Comparison of ENCODE assay signal across 10 mouse cellular contexts in genomic region chr4:23913396-23913795, GRCm38 (mm10).
DNase-seq lines count a peak whose midpoint lies in the region; ATAC-seq and TF ChIP-seq lines count a peak whose summit lies in the region.
"Had no signal": no experiment of that assay in that cellular context is flagged by ENCODE, and none has a peak within 500 bp of the region (broad histone marks: within the 10 kb centered on the region; RNA-seq: fewer than 3 reads in every experiment).

No protein-coding gene starts in this region.

- H3K4me2 ChIP-seq in forebrain, embryonic 15.5 days (replicated peaks) = no peak overlapping the region

- H3K27ac ChIP-seq in ES-Bruce4 (ENCODE audit: insufficient read depth, low read length) = no peak overlapping the region
- no peak overlapping the region for H3K27ac ChIP-seq in forebrain, embryonic 15.5 days (replicated peaks)
- H3K27ac ChIP-seq in midbrain, embryonic 10.5 days (replicated peaks) = no peak overlapping the region

- TF ChIP-seq CTCF in ES-Bruce4 (IDR thresholded peaks at IDR 0.05; ENCODE audit: low read depth, low read length) = peak; percentile 28

- DNase-seq in 416B (ENCODE audit: low read depth) (peak; percentile 1), adipocyte (ENCODE audit: low spot score) (no peak)
- DNase-seq in midbrain, embryonic 10.5 days (ENCODE audit: low spot score) = peak; percentile 50
- no peak for DNase-seq in cerebellum, adult 9-11 months
- no peak for DNase-seq in adrenal gland, adult 18-20 months (ENCODE audit: low spot score in 2 of 2)
- DNase-seq: thymus, postnatal 4 days had no signal

- TF ChIP-seq EP300 in ES-Bruce4 (IDR thresholded peaks at IDR 0.05; ENCODE audit: insufficient read depth, low read depth, low read length) = no peak

- 4% methylated on average over 4 of the region's 4 CpGs for WGBS in forebrain, embryonic 15.5 days
- 10% methylated on average over 4 of the region's 4 CpGs for WGBS in midbrain, embryonic 10.5 days

- H3K27me3 ChIP-seq in ES-Bruce4 (ENCODE audit: control insufficient read depth, insufficient read depth, low read length, poor library complexity, severe bottlenecking) = no peaks in the 10 kb centered on the region
- no peaks in the 10 kb centered on the region for H3K27me3 ChIP-seq in forebrain, embryonic 15.5 days
- H3K27me3 ChIP-seq in midbrain, embryonic 10.5 days (ENCODE audit: low read depth, poor library complexity, severe bottlenecking) = no peaks in the 10 kb centered on the region

- TF ChIP-seq POLR2A in ES-Bruce4 (IDR thresholded peaks at IDR 0.05; ENCODE audit: insufficient read depth, low read length) = no peak

- no peak overlapping the region for H3K4me3 ChIP-seq in ES-Bruce4 (ENCODE audit: low read depth, low read length)
- no peak overlapping the region for H3K4me3 ChIP-seq in forebrain, embryonic 15.5 days
- H3K4me3 ChIP-seq in midbrain, embryonic 10.5 days = no peak overlapping the region
- H3K4me3 ChIP-seq: myocyte had no signal

- no peaks in the 10 kb centered on the region for H3K9me3 ChIP-seq in ES-Bruce4 (replicated peaks; ENCODE audit: control insufficient read depth, insufficient read depth, low read length, poor library complexity, severe bottlenecking)
- no peaks in the 10 kb centered on the region for H3K9me3 ChIP-seq in forebrain, embryonic 15.5 days
- H3K9me3 ChIP-seq in midbrain, embryonic 10.5 days (replicated peaks) = no peaks in the 10 kb centered on the region

- no peaks in the 10 kb centered on the region for H3K36me3 ChIP-seq in ES-Bruce4 (ENCODE audit: control insufficient read depth, insufficient read depth, low read length, poor library complexity, severe bottlenecking)
- H3K36me3 ChIP-seq in forebrain, embryonic 15.5 days = no peaks in the 10 kb centered on the region
- no peaks in the 10 kb centered on the region for H3K36me3 ChIP-seq in midbrain, embryonic 10.5 days

- ATAC-seq in forebrain, embryonic 15.5 days (replicated peaks) = peak; percentile 97
- ATAC-seq in megakaryocyte-erythroid progenitor cell, adult 5-6 weeks (replicated peaks; ENCODE audit: low FRiP score, low TSS enrichment, poor library complexity, severe bottlenecking) = no peak

- H3K4me1 ChIP-seq in ES-Bruce4 (ENCODE audit: control insufficient read depth, insufficient read depth, low read length) = no peaks in the 10 kb centered on the region
- peaks cover 8% of the 10 kb centered on the region for H3K4me1 ChIP-seq in forebrain, embryonic 15.5 days
- H3K4me1 ChIP-seq in midbrain, embryonic 10.5 days = peaks cover 24% of the 10 kb centered on the region

- no peak overlapping the region for H3K9ac ChIP-seq in ES-Bruce4 (ENCODE audit: low read depth, poor library complexity, severe bottlenecking)
- no peak overlapping the region for H3K9ac ChIP-seq in forebrain, embryonic 15.5 days (replicated peaks)

Comparison
In these comparisons a context has a peak if more than half of its experiments do, and no peak if none do; other contexts are left out.
1. DNase-seq: peak in 416B (single experiment) and midbrain, embryonic 10.5 days (single experiment); none in cerebellum, adult 9-11 months (single experiment), adrenal gland, adult 18-20 months (0 of 2) and adipocyte (single experiment).